Mouse (Mus musculus) ES-Bruce4 (cell line): ENCODE measurements around the gene Fam207a. TPM values are rescaled to one million over a fixed set of nuclear protein-coding genes. Genes with fewer than 3 reads are reported as not detected.

ENCODE experiments used
- H3K27ac ChIP-seq: 2 replicates; pipeline ENCODE4 v1.5.1; 2012; ENCODE audit warnings: low read length, inconsistent platforms; ENCODE audit not compliant: insufficient read depth
- H3K27me3 ChIP-seq: 2 replicates; pipeline ENCODE4 v1.6.1; 2012; ENCODE audit warnings: mild to moderate bottlenecking, low read length, inconsistent platforms; ENCODE audit not compliant: control insufficient read depth, poor library complexity, insufficient read depth, severe bottlenecking
- H3K36me3 ChIP-seq: 2 replicates; pipeline ENCODE4 v1.6.1; 2012; ENCODE audit warnings: inconsistent platforms, mild to moderate bottlenecking, low read length, moderate library complexity; ENCODE audit not compliant: control insufficient read depth, poor library complexity, insufficient read depth, severe bottlenecking
- H3K4me1 ChIP-seq: one replicate; pipeline ENCODE4 v1.8.1; 2011; ENCODE audit warnings: low read length; ENCODE audit not compliant: control insufficient read depth, insufficient read depth
- H3K4me3 ChIP-seq: 2 replicates; pipeline ENCODE4 v1.5.1; 2011; ENCODE audit warnings: low read depth, mild to moderate bottlenecking, low read length
- H3K9ac ChIP-seq: 2 replicates; pipeline ENCODE4 v1.6.1; 2012; ENCODE audit warnings: low read depth, mild to moderate bottlenecking, inconsistent platforms; ENCODE audit not compliant: poor library complexity, severe bottlenecking
- H3K9me3 ChIP-seq: replicated peaks from 2 replicates; pipeline ENCODE4 v1.6.1; 2012; ENCODE audit warnings: mild to moderate bottlenecking, low read length, inconsistent platforms; ENCODE audit not compliant: control insufficient read depth, poor library complexity, insufficient read depth, severe bottlenecking
- CTCF ChIP-seq: IDR thresholded peaks from one replicate; pipeline ENCODE4 v1.8.1; 2011; ENCODE audit warnings: low read depth, low read length
- EP300 ChIP-seq: IDR thresholded peaks from 2 replicates; pipeline ENCODE4 v1.6.1; 2011; ENCODE audit warnings: low read depth, low read length; ENCODE audit not compliant: insufficient read depth
- POLR2A ChIP-seq: IDR thresholded peaks from one replicate; pipeline ENCODE4 v1.8.1; 2011; ENCODE audit warnings: low read length; ENCODE audit not compliant: insufficient read depth
- polyA plus RNA-seq: library from polyadenylated mRNA; stranded (reverse); fragments of >200 nt; gene quantifications from 2 replicates; pipeline ENCODE4 v1.2.4, GENCODE M21; 2011; ENCODE audit warnings: low read depth; ENCODE audit not compliant: missing spikeins, insufficient read depth, insufficient read length

The Fam207a gene
- polyA plus RNA-seq, 1 experiment: 23.2 TPM

DNA sequence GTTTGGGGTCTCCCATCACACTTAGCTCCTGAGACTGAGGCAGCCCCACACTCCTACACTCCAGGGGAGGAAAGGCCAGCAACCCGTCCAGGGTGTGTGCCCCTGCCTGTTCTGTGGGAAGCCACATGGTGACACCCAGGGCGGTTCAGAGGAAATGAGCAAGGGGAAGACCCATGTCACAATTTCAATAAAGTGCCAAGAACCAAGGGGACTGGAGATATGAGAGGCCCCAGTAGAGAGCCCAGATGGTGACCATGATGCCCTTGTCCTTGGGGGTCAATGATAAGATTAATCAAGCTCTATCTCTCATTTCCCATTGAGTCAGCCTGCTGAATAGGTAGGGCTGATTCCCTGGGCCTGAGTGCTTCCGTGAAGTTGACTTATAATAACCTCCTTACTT, 3.6 kb upstream of the Fam207a start:
- H3K36me3 ChIP-seq: no peaks in the 10 kb centered on the region; the same call in 1 of the 2 replicates
- no peaks in the 10 kb centered on the region for H3K9me3 ChIP-seq
- no peak overlapping the region for H3K4me3 ChIP-seq
- H3K27ac ChIP-seq: no peak overlapping the region
- H3K4me1 ChIP-seq: peaks cover 2% of the 10 kb centered on the region
- TF ChIP-seq EP300: no peak
- TF ChIP-seq POLR2A: no peak
- no peak for TF ChIP-seq CTCF
- no peak overlapping the region for H3K9ac ChIP-seq
- H3K27me3 ChIP-seq: no peaks in the 10 kb centered on the region

DNA sequence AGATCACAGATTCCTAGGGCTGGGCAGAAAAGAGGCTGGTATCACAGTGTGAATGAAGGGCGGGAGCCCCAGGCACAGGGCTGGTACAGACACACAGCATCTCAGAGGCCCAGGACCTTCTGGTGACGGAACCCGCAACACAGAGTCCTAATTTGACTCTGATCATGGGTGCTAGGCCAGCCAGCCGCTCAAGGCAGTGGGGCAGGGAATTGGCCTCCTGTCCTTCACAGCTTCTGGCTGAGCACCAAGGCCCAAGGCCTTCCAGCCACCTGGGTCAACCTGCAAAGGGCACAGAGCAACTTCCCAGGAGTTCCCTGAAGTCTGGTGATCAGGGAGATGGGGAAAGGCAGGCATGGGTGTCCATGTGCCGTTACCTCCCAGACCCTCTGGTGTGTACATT, 2.2 kb upstream of the Fam207a start:
- H3K4me3 ChIP-seq: no peak overlapping the region
- peak overlapping the region; percentile 80; the same call in 1 of the 2 replicates for H3K9ac ChIP-seq
- H3K27me3 ChIP-seq: no peaks in the 10 kb centered on the region
- H3K9me3 ChIP-seq: no peaks in the 10 kb centered on the region
- no peak overlapping the region for H3K27ac ChIP-seq
- peaks cover 6% of the 10 kb centered on the region; the same call in 1 of the 2 replicates for H3K36me3 ChIP-seq
- H3K4me1 ChIP-seq: peaks cover 2% of the 10 kb centered on the region
- no peak for TF ChIP-seq EP300
- TF ChIP-seq CTCF: no peak
- TF ChIP-seq POLR2A: no peak

DNA sequence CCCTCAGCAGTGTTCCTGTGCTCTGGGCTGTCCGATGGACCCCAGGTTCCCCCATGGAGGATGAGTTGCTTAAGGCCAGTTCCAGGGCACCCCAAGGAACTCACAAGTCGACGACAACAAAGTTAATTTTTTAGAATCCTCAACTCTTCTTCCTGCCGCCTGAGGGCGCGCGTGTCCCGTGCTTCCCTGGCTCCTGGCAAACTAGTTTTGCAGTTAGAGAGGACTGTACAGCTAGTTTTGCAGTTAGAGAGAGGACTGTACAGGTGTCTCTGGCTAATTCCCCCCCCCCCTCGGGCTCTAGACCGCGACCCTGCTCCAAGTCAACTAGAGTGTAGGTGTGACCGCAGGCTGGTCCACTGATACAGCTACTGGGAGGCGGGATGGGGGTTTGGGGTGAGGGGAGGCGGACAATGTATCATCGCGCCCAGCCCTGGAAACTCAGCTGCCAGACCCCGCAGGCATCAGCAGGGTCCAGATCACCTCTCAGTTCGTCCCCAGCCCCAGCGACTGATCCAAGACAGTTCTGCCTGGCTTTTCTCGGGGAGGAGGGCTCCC, 1.6 kb upstream of the Fam207a start:
- peaks cover 2% of the 10 kb centered on the region for H3K4me1 ChIP-seq
- no peak overlapping the region for H3K27ac ChIP-seq
- no peaks in the 10 kb centered on the region for H3K27me3 ChIP-seq
- H3K9me3 ChIP-seq: no peaks in the 10 kb centered on the region
- H3K4me3 ChIP-seq: no peak overlapping the region
- H3K36me3 ChIP-seq: peaks cover 9% of the 10 kb centered on the region; the same call in 1 of the 2 replicates
- H3K9ac ChIP-seq: peak overlapping the region; percentile 80
- 0 out of 2 replicates have a peak, but pooled peaks have one; percentile 27 for TF ChIP-seq EP300
- TF ChIP-seq CTCF: peak; percentile 96
- no peak for TF ChIP-seq POLR2A

DNA sequence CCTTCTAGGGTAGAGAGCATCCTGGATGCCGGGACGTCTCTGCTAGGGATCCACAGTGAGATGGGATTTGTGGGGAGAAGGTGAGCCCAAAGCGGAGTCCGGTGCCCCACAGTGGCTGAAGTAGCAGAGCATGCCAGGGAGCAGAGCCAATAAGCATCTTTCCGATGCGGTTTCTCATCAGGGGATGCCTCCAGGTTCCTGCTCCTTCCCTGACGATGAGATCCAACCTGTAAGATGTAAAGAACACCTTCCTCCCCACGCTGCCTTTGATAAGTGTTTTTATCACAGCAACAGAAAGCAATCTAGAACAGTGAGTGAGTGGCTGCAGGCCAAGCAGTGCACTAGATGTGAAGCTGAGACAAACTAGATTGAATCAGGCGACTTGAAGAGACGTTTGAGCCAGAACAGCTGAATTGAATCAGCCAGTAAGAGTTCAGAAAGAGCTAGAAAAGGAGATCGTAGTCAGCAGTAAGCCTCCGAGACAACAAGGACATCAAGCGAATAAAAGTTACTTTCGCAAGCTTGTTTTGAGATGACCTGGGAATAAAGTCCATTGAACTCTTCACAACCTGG, 880 bp upstream of the Fam207a start:
- peak overlapping the region; percentile 80 for H3K9ac ChIP-seq

DNA sequence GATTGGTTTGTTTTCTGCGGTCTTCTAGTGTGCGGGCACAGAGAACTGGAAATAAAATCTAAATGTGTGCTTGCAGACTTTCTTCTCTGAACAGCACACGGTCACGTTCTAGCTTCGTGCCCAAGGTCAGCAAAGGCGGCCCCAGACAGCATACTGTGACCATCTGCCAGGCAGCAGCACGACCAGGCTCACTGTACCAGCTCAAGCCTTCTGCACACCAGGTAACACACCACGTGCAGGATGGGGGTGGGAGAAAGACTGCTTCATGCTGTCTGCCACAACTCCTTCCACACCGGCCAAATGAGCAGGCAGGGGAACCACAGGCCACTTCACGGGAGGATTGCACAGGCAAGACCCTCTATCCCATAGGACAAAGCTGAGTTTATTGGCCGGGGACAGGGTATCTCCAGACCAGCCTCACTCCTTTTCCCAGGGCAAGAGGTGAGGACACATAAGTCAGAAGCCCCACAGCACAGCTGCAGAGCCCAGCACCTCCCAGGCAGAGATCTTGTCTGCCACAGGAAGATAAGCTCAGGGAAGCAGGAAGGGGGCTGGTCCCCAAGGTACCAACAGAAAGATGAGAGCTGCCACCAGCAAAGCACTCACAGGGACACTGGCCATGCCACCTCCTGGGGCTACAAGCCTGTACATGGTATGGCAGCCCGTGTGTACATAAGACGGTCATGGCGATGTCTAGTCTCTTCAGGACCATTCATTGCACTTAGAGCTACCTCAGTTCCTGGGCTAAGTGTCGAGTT, 5.2 kb downstream of the Fam207a start:
- H3K9ac ChIP-seq: no peak overlapping the region
- no peaks in the 10 kb centered on the region for H3K9me3 ChIP-seq
- peak overlapping the region; percentile 11; the same call in 1 of the 2 replicates for H3K27ac ChIP-seq
- H3K4me3 ChIP-seq: no peak overlapping the region
- H3K4me1 ChIP-seq: no peaks in the 10 kb centered on the region
- H3K36me3 ChIP-seq: peaks cover 9% of the 10 kb centered on the region; the same call in 1 of the 2 replicates
- no peaks in the 10 kb centered on the region for H3K27me3 ChIP-seq
- TF ChIP-seq EP300 (no peak), POLR2A (no peak), CTCF (no peak)

More for the DNA sequence above, 880 bp upstream of the Fam207a start:
- H3K36me3 ChIP-seq: peaks cover 9% of the 10 kb centered on the region; the same call in 1 of the 2 replicates
- no peaks in the 10 kb centered on the region for H3K9me3 ChIP-seq
- TF ChIP-seq EP300 (no peak), POLR2A (no peak), CTCF (no peak)
- H3K4me3 ChIP-seq: peak overlapping the region; percentile 87
- no peak overlapping the region for H3K27ac ChIP-seq
- peaks cover 2% of the 10 kb centered on the region for H3K4me1 ChIP-seq
- no peaks in the 10 kb centered on the region for H3K27me3 ChIP-seq
